Mouse (Mus musculus) G1E (cell line): Measurements from ENCODE around the gene Rps27rt.

Experiments used
- CTCF ChIP-seq: IDR thresholded peaks from 2 replicates; pipeline ENCODE4 v1.5.1; 2012; ENCODE audit warnings: low read depth, low read length, inconsistent platforms, mixed read lengths
- GATA1 ChIP-seq: IDR thresholded peaks from 2 replicates; pipeline ENCODE4 v1.6.1; 2012; ENCODE audit warnings: borderline replicate concordance, low read length, inconsistent platforms, mixed read lengths
- POLR2AphosphoS5 ChIP-seq: IDR thresholded peaks from 2 replicates; pipeline ENCODE4 v1.6.1; 2012; ENCODE audit warnings: low read depth, low read length, inconsistent platforms; ENCODE audit not compliant: insufficient replicate concordance

- TF ChIP-seq CTCF: no peak
- no peak for TF ChIP-seq GATA1
- no peak for TF ChIP-seq POLR2AphosphoS5
Observed at GRCm38 (mm10) chr9:114988610-114989327, 6.2 kb upstream of the Rps27rt start.
